Mouse (Mus musculus) bone marrow, adult 2 months (tissue): ENCODE results near the gene Arap1. TPM values are rescaled to one million over a fixed set of nuclear protein-coding genes. Genes with fewer than 3 reads are reported as not detected.

Experiments used
- H3K27ac ChIP-seq: fragments of 200-500 bp; 2 replicates; pipeline ENCODE4 v1.5.1; 2012; ENCODE audit warnings: low read depth, mild to moderate bottlenecking, control low read depth, inconsistent platforms, low read length; ENCODE audit not compliant: control insufficient read depth, poor library complexity, insufficient read depth
- H3K4me1 ChIP-seq: fragments of 200-500 bp; 2 replicates; pipeline ENCODE4 v1.6.1; 2011; ENCODE audit warnings: low read length; ENCODE audit not compliant: control insufficient read depth, insufficient read depth
- H3K4me3 ChIP-seq: fragments of 200-500 bp; replicated peaks from 2 replicates; pipeline ENCODE3; 2011; ENCODE audit warnings: mild to moderate bottlenecking, low read depth, low read length, control low read depth; ENCODE audit not compliant: control insufficient read depth
- CTCF ChIP-seq: fragments of 200-500 bp; IDR thresholded peaks from 2 replicates; pipeline ENCODE4 v1.5.1; 2011; ENCODE audit warnings: low read length, control low read depth; ENCODE audit not compliant: control insufficient read depth, insufficient read depth
- POLR2A ChIP-seq: fragments of 200-500 bp; IDR thresholded peaks from 2 replicates; pipeline ENCODE4 v1.6.1; 2011; ENCODE audit warnings: low read depth, mild to moderate bottlenecking, control low read depth, low read length, borderline replicate concordance; ENCODE audit not compliant: control insufficient read depth
- WGBS: fragments of 180-500 bp; shearing (Covaris S2); methylation state at CpG from one replicate; pipeline ENCODE4 v1.1.7; 2018; 5-methylcytosine and 5-hydroxymethylcytosine counted together
- polyA plus RNA-seq: library from polyadenylated mRNA; stranded (reverse); fragments of >200 nt; gene quantifications from 2 replicates; pipeline ENCODE4 v1.2.4, GENCODE M21; 2011; ENCODE audit warnings: low replicate concordance; ENCODE audit not compliant: missing spikeins, insufficient read depth, insufficient read length

Arap1 gene
- polyA plus RNA-seq, 1 experiment = 162 TPM

- TF ChIP-seq POLR2A (no peak), CTCF (peak; percentile 16; the same call in 1 of the 2 replicates)
- H3K4me3 ChIP-seq = peak overlapping the region; percentile 36
- H3K27ac ChIP-seq = peak overlapping the region; percentile 4; the same call in 1 of the 2 replicates
- H3K4me1 ChIP-seq = no peaks in the 10 kb centered on the region; the same call in 1 of the 2 replicates
- WGBS = 47% methylated on average over 4 of the region's 4 CpGs
Observed at GRCm38 (mm10) chr7:101323141-101323594, 24.7 kb upstream of the Arap1 start.

- H3K27ac ChIP-seq = no peak overlapping the region
- WGBS = 52% methylated on average over 6 of the region's 6 CpGs
- H3K4me3 ChIP-seq = no peak overlapping the region
- H3K4me1 ChIP-seq = no peaks in the 10 kb centered on the region; the same call in 1 of the 2 replicates
- TF ChIP-seq CTCF (no peak), POLR2A (no peak)
Observed at GRCm38 (mm10) chr7:101324142-101324962, 23.5 kb upstream of the Arap1 start.

- no peaks in the 10 kb centered on the region; the same call in 1 of the 2 replicates for H3K4me1 ChIP-seq
- WGBS = 83% methylated on average over 5 of the region's 5 CpGs
- H3K4me3 ChIP-seq = no peak overlapping the region
- H3K27ac ChIP-seq = no peak overlapping the region
- TF ChIP-seq POLR2A = no peak
- no peak for TF ChIP-seq CTCF
Observed at GRCm38 (mm10) chr7:101326006-101326405, 21.9 kb upstream of the Arap1 start.

- TF ChIP-seq POLR2A (no peak), CTCF (no peak)
- Histone ChIP-seq H3K4me1 (no peaks in the 10 kb centered on the region; the same call in 1 of the 2 replicates), H3K4me3 (no peak overlapping the region), H3K27ac (no peak overlapping the region)
- WGBS = 76% methylated on average over 5 of the region's 5 CpGs
Observed at GRCm38 (mm10) chr7:101327263-101327662, 20.6 kb upstream of the Arap1 start.

- Histone ChIP-seq H3K4me3 (no peak overlapping the region), H3K27ac (no peak overlapping the region), H3K4me1 (no peaks in the 10 kb centered on the region; the same call in 1 of the 2 replicates)
- TF ChIP-seq POLR2A = no peak
- TF ChIP-seq CTCF = no peak
- WGBS = 93% methylated on average over 2 of the region's 2 CpGs
Observed at GRCm38 (mm10) chr7:101327786-101328185, 20.1 kb upstream of the Arap1 start.

- no peak overlapping the region for H3K27ac ChIP-seq
- H3K4me1 ChIP-seq = no peaks in the 10 kb centered on the region; the same call in 1 of the 2 replicates
- WGBS = 65% methylated on average over 4 of the region's 4 CpGs
- no peak overlapping the region for H3K4me3 ChIP-seq
- TF ChIP-seq POLR2A = no peak
- TF ChIP-seq CTCF = no peak
Observed at GRCm38 (mm10) chr7:101328621-101329158, 19.2 kb upstream of the Arap1 start.

- TF ChIP-seq POLR2A = no peak
- no peak for TF ChIP-seq CTCF
- H3K4me3 ChIP-seq = no peak overlapping the region
- no peaks in the 10 kb centered on the region; the same call in 1 of the 2 replicates for H3K4me1 ChIP-seq
- 86% methylated on average over 4 of the region's 4 CpGs for WGBS
- H3K27ac ChIP-seq = no peak overlapping the region
Observed at GRCm38 (mm10) chr7:101329606-101330005, 18.3 kb upstream of the Arap1 start.

GRCm38 (mm10) chr7:101330074-101330840 lies 17.6 kb upstream of the Arap1 start:
- WGBS = 87% methylated on average over 10 of the region's 10 CpGs
- H3K27ac ChIP-seq = no peak overlapping the region
- no peaks in the 10 kb centered on the region for H3K4me1 ChIP-seq
- TF ChIP-seq POLR2A = no peak
- no peak for TF ChIP-seq CTCF
- no peak overlapping the region for H3K4me3 ChIP-seq
